Mouse (Mus musculus): ENCODE data around the gene Otc. TPM values are rescaled to one million over a fixed set of nuclear protein-coding genes. Genes with fewer than 3 reads are reported as not detected.

Otc gene
- polyA plus RNA-seq (2016; fragmentation: Nextera tagmentation; extraction: Ambion mirVana): not detected in 2 replicates

DNA sequence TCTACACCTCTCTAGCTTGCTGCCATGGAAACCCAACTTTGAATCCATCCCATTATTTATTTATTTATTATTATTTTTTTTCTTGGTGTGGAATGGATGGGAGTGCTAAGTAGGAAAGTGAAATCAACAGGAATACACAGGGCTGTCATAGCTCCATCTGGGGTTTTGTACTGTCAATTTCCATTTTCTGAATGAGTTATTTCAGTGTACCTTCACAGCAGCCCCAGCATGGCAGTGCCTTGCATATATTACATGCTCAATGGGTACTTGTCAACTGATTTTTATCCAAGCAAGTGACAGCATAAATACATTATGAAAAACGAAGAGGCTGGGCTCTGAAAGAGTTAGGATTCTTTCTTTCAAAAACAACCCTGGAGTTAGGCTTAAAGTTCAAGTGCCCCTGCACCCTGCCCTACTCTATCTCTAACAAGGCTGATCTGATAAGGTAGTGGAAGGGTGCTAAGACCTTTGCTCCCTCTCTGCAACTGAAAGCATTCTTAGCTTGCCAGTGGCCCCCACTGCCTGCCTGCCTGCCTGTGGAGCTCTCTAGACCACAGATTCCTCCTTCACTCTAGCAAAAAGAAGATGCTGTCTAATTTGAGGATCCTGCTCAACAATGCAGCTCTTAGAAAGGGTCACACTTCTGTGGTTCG lies at the start of gene Otc:
TSS of gene Otc (plus strand) at position 454 of the 653 bp plus-strand sequence.
- H3K4me1 ChIP-seq: no peaks in the 10 kb centered on the region
- 49% methylated on average over 2 of the region's 2 CpGs for WGBS

DNA sequence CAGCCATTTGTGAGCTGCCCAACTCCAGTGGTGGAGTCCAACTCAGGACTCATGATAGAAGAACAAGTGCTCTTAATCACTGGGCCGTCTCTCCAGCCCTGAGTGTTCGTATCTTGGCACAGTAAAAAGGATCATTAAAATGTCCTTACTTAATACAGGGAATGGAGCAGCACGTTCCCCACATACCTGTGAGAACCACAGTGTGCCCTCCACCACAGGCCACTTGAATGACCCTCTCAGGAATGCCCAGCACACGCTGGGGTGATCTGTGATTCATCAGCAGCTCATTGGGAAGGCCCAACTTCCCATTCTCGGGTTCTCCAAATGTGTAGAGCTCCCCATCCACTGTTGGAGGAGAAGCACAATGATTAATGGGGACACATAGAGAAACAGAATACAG lies 46.2 kb upstream of the Otc start:
- H3K9me3 ChIP-seq: no peaks in the 10 kb centered on the region
- WGBS: 78% methylated on average over 5 of the region's 5 CpGs
- H3K4me1 ChIP-seq: no peaks in the 10 kb centered on the region
- no peak overlapping the region for H3K9ac ChIP-seq
- H3K4me3 ChIP-seq: no peak overlapping the region
- H3K36me3 ChIP-seq: no peaks in the 10 kb centered on the region
- no peaks in the 10 kb centered on the region for H3K27me3 ChIP-seq
- no peak for ATAC-seq (ENCODE audit: insufficient number of reproducible peaks, insufficient read depth, low FRiP score, low TSS enrichment)
- H3K27ac ChIP-seq: no peak overlapping the region
- no peak overlapping the region for H3K4me2 ChIP-seq (replicated peaks)

More for the DNA sequence above, at the start of gene Otc:
- Histone ChIP-seq H3K27me3 (no peaks in the 10 kb centered on the region), H3K4me2 (replicated peaks) (no peak within 1 kb of the TSS), H3K9ac (no peak within 1 kb of the TSS), H3K9me3 (no peaks in the 10 kb centered on the region), H3K27ac (no peak within 1 kb of the TSS), H3K4me3 (no peak within 1 kb of the TSS), H3K36me3 (no peaks in the 10 kb centered on the region)
- ATAC-seq (ENCODE audit: insufficient number of reproducible peaks, insufficient read depth, low FRiP score, low TSS enrichment): no peak

DNA sequence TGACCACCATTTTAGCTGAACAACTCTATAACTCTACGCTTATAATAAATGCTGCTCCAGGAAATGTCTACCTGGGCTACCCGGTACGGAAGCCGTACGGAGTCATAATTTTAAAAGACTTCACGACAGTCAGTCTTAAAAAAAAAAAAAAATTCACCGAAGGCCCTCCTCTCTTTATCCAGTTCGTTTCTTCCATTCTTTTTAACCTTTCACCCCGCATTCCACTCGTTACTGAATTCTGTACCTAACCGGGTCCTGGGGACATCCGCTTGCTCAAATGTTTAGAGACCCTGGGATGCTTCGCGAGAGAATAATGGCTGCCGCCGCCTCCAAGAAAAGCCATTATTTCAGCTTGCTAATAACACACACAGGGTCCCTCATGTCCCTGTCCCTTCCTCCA lies 36.1 kb upstream of the Otc start:
- no peaks in the 10 kb centered on the region for H3K27me3 ChIP-seq
- peak overlapping the region; percentile 46 for H3K4me3 ChIP-seq
- peak overlapping the region; percentile 30; the same call in 1 of the 2 replicates for H3K9ac ChIP-seq
- no peaks in the 10 kb centered on the region for H3K36me3 ChIP-seq
- H3K4me2 ChIP-seq (replicated peaks): peak overlapping the region; percentile 46
- peak overlapping the region; percentile 61 for H3K27ac ChIP-seq
- 17% methylated on average over 16 of the region's 16 CpGs for WGBS
- H3K9me3 ChIP-seq: no peaks in the 10 kb centered on the region
- no peaks in the 10 kb centered on the region for H3K4me1 ChIP-seq
- ATAC-seq (ENCODE audit: insufficient number of reproducible peaks, insufficient read depth, low FRiP score, low TSS enrichment): no peak

GRCm38 (mm10) chrX:10216410-10216949 lies 35.6 kb upstream of the Otc start, which contains the start of gene Rpgr:
TSS of gene Rpgr (minus strand) at chrX:10216920.
- ATAC-seq (ENCODE audit: insufficient number of reproducible peaks, insufficient read depth, low FRiP score, low TSS enrichment): peak; percentile 98
- peak within 1 kb of the TSS; percentile 46 for H3K4me2 ChIP-seq (replicated peaks)
- H3K27ac ChIP-seq: peak within 1 kb of the TSS; percentile 61
- H3K9me3 ChIP-seq: no peaks in the 10 kb centered on the region
- H3K36me3 ChIP-seq: no peaks in the 10 kb centered on the region
- H3K27me3 ChIP-seq: no peaks in the 10 kb centered on the region
- H3K4me1 ChIP-seq: no peaks in the 10 kb centered on the region
- H3K9ac ChIP-seq: peak within 1 kb of the TSS; percentile 30; the same call in 1 of the 2 replicates
- peak within 1 kb of the TSS; percentile 46 for H3K4me3 ChIP-seq
- WGBS: 20% methylated on average over 45 of the region's 47 CpGs

GRCm38 (mm10) chrX:10219281-10219680 lies 32.8 kb upstream of the Otc start:
- WGBS: 74% methylated on average over 6 of the region's 6 CpGs

DNA sequence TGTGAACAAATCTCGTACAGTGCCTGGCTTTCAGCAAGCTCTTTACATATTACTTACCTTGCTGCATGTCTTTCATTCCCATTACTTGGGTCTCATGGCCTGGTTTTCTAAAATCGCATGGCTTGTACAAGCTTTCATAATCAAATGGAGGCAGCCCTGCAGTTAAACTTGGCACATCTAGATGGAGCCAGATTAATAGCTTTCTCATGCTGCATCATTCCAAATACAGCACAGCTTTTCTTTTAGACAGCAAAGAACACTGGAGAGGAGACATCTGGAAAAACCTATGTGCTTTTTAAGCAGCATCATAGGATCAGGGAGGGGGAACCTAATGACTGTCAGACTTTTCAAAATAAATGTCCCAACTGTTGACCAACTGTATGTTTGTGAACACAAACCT lies 19.1 kb upstream of the Otc start:
- Histone ChIP-seq H3K27me3 (no peaks in the 10 kb centered on the region), H3K4me2 (replicated peaks) (no peak overlapping the region), H3K27ac (no peak overlapping the region), H3K4me3 (no peak overlapping the region), H3K36me3 (no peaks in the 10 kb centered on the region), H3K4me1 (no peaks in the 10 kb centered on the region), H3K9ac (no peak overlapping the region), H3K9me3 (no peaks in the 10 kb centered on the region)
- ATAC-seq (ENCODE audit: insufficient number of reproducible peaks, insufficient read depth, low FRiP score, low TSS enrichment): no peak
- 71% methylated on average over 2 of the region's 2 CpGs for WGBS

More at GRCm38 (mm10) chrX:10219281-10219680, 32.8 kb upstream of the Otc start:
- Histone ChIP-seq H3K4me3 (no peak overlapping the region), H3K4me1 (no peaks in the 10 kb centered on the region), H3K9me3 (no peaks in the 10 kb centered on the region), H3K27me3 (no peaks in the 10 kb centered on the region), H3K9ac (no peak overlapping the region), H3K4me2 (replicated peaks) (no peak overlapping the region), H3K36me3 (no peaks in the 10 kb centered on the region), H3K27ac (no peak overlapping the region)
- ATAC-seq (ENCODE audit: insufficient number of reproducible peaks, insufficient read depth, low FRiP score, low TSS enrichment): no peak

- H3K4me1 ChIP-seq: no peaks in the 10 kb centered on the region
- ATAC-seq (ENCODE audit: insufficient number of reproducible peaks, insufficient read depth, low FRiP score, low TSS enrichment): no peak
- no peak overlapping the region for H3K27ac ChIP-seq
- no peaks in the 10 kb centered on the region for H3K27me3 ChIP-seq
- no peak overlapping the region for H3K9ac ChIP-seq
- H3K4me3 ChIP-seq: no peak overlapping the region
- H3K4me2 ChIP-seq (replicated peaks): no peak overlapping the region
- 77% methylated on average over 3 of the region's 3 CpGs for WGBS
- no peaks in the 10 kb centered on the region for H3K9me3 ChIP-seq
- H3K36me3 ChIP-seq: no peaks in the 10 kb centered on the region
Measured at GRCm38 (mm10) chrX:10234617-10235016, 17.5 kb upstream of the Otc start.

DNA sequence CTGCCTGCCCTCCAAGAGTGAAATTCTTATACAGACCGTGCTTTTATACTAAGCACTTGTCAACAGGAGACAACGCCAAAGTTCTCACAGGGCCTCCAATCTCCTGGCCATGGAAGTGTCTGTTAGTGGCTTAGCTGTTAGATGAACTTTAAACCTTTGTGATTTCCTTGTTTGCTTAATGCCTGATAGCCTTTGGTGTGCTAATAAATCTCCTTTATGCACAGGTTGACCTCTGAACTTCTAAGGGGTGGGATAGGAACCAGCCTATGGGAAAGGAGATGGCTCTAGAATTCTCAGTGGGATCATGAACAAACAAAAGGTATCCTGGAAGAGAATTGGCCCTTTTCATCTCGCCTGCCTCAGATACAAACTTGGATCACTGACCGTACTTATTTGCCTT lies 12.6 kb upstream of the Otc start:
- Histone ChIP-seq H3K4me2 (replicated peaks) (no peak overlapping the region), H3K36me3 (no peaks in the 10 kb centered on the region), H3K4me1 (no peaks in the 10 kb centered on the region), H3K27ac (no peak overlapping the region), H3K4me3 (no peak overlapping the region), H3K9ac (no peak overlapping the region), H3K27me3 (no peaks in the 10 kb centered on the region), H3K9me3 (no peaks in the 10 kb centered on the region)
- WGBS: 56% methylated on average over 4 of the region's 4 CpGs
- no peak for ATAC-seq (ENCODE audit: insufficient number of reproducible peaks, insufficient read depth, low FRiP score, low TSS enrichment)

- H3K9me3 ChIP-seq: no peaks in the 10 kb centered on the region
- H3K4me1 ChIP-seq: no peaks in the 10 kb centered on the region
- no peak overlapping the region for H3K27ac ChIP-seq
- H3K4me2 ChIP-seq (replicated peaks): no peak overlapping the region
- H3K4me3 ChIP-seq: no peak overlapping the region
- ATAC-seq (ENCODE audit: insufficient number of reproducible peaks, insufficient read depth, low FRiP score, low TSS enrichment): no peak
- no peak overlapping the region for H3K9ac ChIP-seq
- H3K27me3 ChIP-seq: no peaks in the 10 kb centered on the region
- WGBS: 70% methylated on average over 3 of the region's 3 CpGs
- no peaks in the 10 kb centered on the region for H3K36me3 ChIP-seq
Measured at GRCm38 (mm10) chrX:10243916-10244315, 8.2 kb upstream of the Otc start.

GRCm38 (mm10) chrX:10251357-10251756 lies 748 bp upstream of the Otc start:
- no peak for ATAC-seq (ENCODE audit: insufficient number of reproducible peaks, insufficient read depth, low FRiP score, low TSS enrichment)
- Histone ChIP-seq H3K9ac (no peak overlapping the region), H3K4me2 (replicated peaks) (no peak overlapping the region), H3K27me3 (no peaks in the 10 kb centered on the region), H3K36me3 (no peaks in the 10 kb centered on the region), H3K4me3 (no peak overlapping the region), H3K27ac (no peak overlapping the region), H3K9me3 (no peaks in the 10 kb centered on the region), H3K4me1 (no peaks in the 10 kb centered on the region)

GRCm38 (mm10) chrX:10257774-10258173 lies 5.7 kb downstream of the Otc start:
- no peaks in the 10 kb centered on the region for H3K4me1 ChIP-seq
- H3K27ac ChIP-seq: no peak overlapping the region
- WGBS: 79% methylated on average over 1 of the region's 1 CpGs
- no peak for ATAC-seq (ENCODE audit: insufficient number of reproducible peaks, insufficient read depth, low FRiP score, low TSS enrichment)
- no peaks in the 10 kb centered on the region for H3K36me3 ChIP-seq
- H3K9me3 ChIP-seq: no peaks in the 10 kb centered on the region
- H3K4me3 ChIP-seq: no peak overlapping the region
- H3K27me3 ChIP-seq: no peaks in the 10 kb centered on the region
- no peak overlapping the region for H3K9ac ChIP-seq
- no peak overlapping the region for H3K4me2 ChIP-seq (replicated peaks)

DNA sequence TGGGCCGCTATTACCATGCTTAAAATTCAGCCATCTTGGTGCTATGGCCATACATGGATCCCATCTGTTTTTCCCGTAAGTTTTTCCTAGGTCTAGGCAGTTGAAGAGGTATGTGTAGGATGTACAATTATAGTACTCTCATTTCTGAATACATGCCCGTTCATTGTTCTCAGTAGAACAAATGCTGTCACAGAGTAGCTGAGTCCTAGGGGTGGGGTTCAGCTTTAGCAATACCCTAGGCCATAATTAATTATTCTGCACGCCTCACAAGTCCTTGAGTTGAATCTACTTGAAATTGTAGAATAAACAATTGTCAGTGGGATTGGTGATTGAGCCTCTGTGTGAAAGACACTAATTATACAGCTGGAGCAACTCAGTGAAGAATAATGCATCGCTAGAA lies 6.2 kb downstream of the Otc start:
- no peak overlapping the region for H3K4me3 ChIP-seq
- ATAC-seq (ENCODE audit: insufficient number of reproducible peaks, insufficient read depth, low FRiP score, low TSS enrichment): no peak
- H3K36me3 ChIP-seq: no peaks in the 10 kb centered on the region
- H3K9me3 ChIP-seq: no peaks in the 10 kb centered on the region
- 79% methylated on average over 5 of the region's 5 CpGs for WGBS
- H3K27ac ChIP-seq: no peak overlapping the region
- H3K4me2 ChIP-seq (replicated peaks): no peak overlapping the region
- H3K4me1 ChIP-seq: no peaks in the 10 kb centered on the region
- no peak overlapping the region for H3K9ac ChIP-seq
- no peaks in the 10 kb centered on the region for H3K27me3 ChIP-seq
